Mouse (Mus musculus) heart, embryonic 11.5 days (tissue): Measurements from ENCODE around the gene Tmem100. TPM values are rescaled to one million over a fixed set of nuclear protein-coding genes. Genes with fewer than 3 reads are reported as not detected.
A peak's percentile ranks its signal among the peaks of the same experiment; 100 is the strongest.

Experiments
- ATAC-seq: fragments of 200-750 bp; cut with Nextera tagmentation; replicated peaks from 2 replicates; pipeline ENCODE4 v1.8.0; 2017; ENCODE audit warnings: moderate library complexity; ENCODE audit not compliant: insufficient number of reproducible peaks, low FRiP score, low TSS enrichment
- H3K27ac ChIP-seq: fragments of 300-500 bp; sonication (generic); 2 replicates; pipeline ENCODE4 v1.5.1; 2014; ENCODE audit warnings: mild to moderate bottlenecking, low read depth, low read length
- H3K27me3 ChIP-seq: fragments of 300-500 bp; sonication (generic); 2 replicates; pipeline ENCODE4 v1.6.1; 2014; ENCODE audit warnings: mild to moderate bottlenecking, low read length, mixed read lengths; ENCODE audit not compliant: control insufficient read depth, insufficient read depth
- H3K36me3 ChIP-seq: fragments of 300-500 bp; sonication (generic); 2 replicates; pipeline ENCODE4 v1.6.1; 2014; ENCODE audit warnings: mild to moderate bottlenecking, low read length, moderate library complexity, mixed read lengths; ENCODE audit not compliant: control insufficient read depth, insufficient read depth
- H3K4me1 ChIP-seq: fragments of 300-500 bp; sonication (generic); 2 replicates; pipeline ENCODE4 v1.6.1; 2014; ENCODE audit warnings: low read length; ENCODE audit not compliant: control insufficient read depth, insufficient read depth
- H3K4me2 ChIP-seq: fragments of 300-500 bp; sonication (generic); 2 replicates; pipeline ENCODE4 v1.6.1; 2014; ENCODE audit warnings: mild to moderate bottlenecking, moderate library complexity
- H3K4me3 ChIP-seq: fragments of 300-500 bp; sonication (generic); 2 replicates; pipeline ENCODE4 v1.5.1; 2014; ENCODE audit warnings: low read depth, low read length
- H3K9ac ChIP-seq: fragments of 300-500 bp; sonication (generic); 2 replicates; pipeline ENCODE4 v1.6.1; 2014; ENCODE audit warnings: mild to moderate bottlenecking, low read depth, low read length, moderate library complexity
- H3K9me3 ChIP-seq: fragments of 300-500 bp; sonication (generic); replicated peaks from 2 replicates; pipeline ENCODE4 v1.6.1; 2016; ENCODE audit warnings: low read length; ENCODE audit not compliant: control insufficient read depth
- whole genome bisulfite sequencing: fragments of 180-500 bp; shearing (Covaris S2); extraction: QIAGEN DNeasy Blood & Tissue Kit; methylation state at CpG from one replicate; pipeline ENCODE4 v1.1.7; 2014; ENCODE audit not compliant: insufficient replicate concordance; 5-methylcytosine and 5-hydroxymethylcytosine counted together
- polyA plus RNA-seq: library from polyadenylated mRNA; unstranded; fragments of >200 nt; fragmentation: Nextera tagmentation; extraction: Ambion mirVana; gene quantifications from 2 replicates; pipeline ENCODE4 v1.2.1, GENCODE M21; 2014

The Tmem100 gene
- polyA plus RNA-seq, 1 experiment from 2014 or later, result 15.6 TPM

DNA sequence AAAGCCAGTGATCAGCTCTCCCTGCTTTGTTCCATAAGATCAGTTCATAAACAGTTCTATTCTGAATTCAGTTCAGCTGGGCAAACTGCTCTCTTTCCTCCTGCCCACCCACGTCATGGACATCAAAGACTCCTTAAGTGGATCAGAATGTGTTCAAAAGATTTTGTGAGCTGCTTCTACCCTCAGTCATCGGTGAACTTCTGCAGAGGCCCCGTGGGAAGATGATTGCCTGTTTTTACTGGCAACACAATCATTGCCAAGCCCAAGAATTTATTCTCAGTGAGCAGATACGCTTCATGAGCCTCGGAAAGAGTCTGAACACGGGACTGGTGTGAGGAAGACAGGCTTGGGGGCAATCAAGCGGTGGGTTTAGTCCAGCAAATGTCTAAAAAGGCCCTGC, 2.9 kb upstream of the Tmem100 start:
- H3K9ac ChIP-seq, result no peak overlapping the region
- no peaks in the 10 kb centered on the region for H3K36me3 ChIP-seq
- peaks cover 14% of the 10 kb centered on the region for H3K27me3 ChIP-seq
- 61% methylated on average over 7 of the region's 7 CpGs for WGBS
- no peak overlapping the region for H3K4me2 ChIP-seq
- no peak overlapping the region for H3K27ac ChIP-seq
- H3K4me1 ChIP-seq, result 0 out of 2 replicates have a peak, but pooled peaks cover 12% of the 10 kb centered on the region
- no peaks in the 10 kb centered on the region for H3K9me3 ChIP-seq
- H3K4me3 ChIP-seq, result no peak overlapping the region
- no peak for ATAC-seq

GRCm38 (mm10) chr11:90028746-90029145, 1.4 kb upstream of the Tmem100 start:
- no peak overlapping the region for H3K4me2 ChIP-seq
- H3K9ac ChIP-seq, result no peak overlapping the region
- no peak overlapping the region for H3K4me3 ChIP-seq
- ATAC-seq, result no peak
- no peaks in the 10 kb centered on the region for H3K36me3 ChIP-seq
- H3K4me1 ChIP-seq, result 0 out of 2 replicates have a peak, but pooled peaks cover 12% of the 10 kb centered on the region
- peaks cover 15% of the 10 kb centered on the region for H3K27me3 ChIP-seq
- 85% methylated on average over 8 of the region's 8 CpGs for WGBS
- H3K27ac ChIP-seq, result no peak overlapping the region
- no peaks in the 10 kb centered on the region for H3K9me3 ChIP-seq

- Histone ChIP-seq H3K27me3 (peaks cover 15% of the 10 kb centered on the region), H3K4me1 (0 out of 2 replicates have a peak, but pooled peaks cover 12% of the 10 kb centered on the region), H3K27ac (no peak overlapping the region), H3K9me3 (no peaks in the 10 kb centered on the region), H3K4me3 (peak overlapping the region; percentile 16; the same call in 1 of the 2 replicates), H3K36me3 (no peaks in the 10 kb centered on the region), H3K9ac (no peak overlapping the region), H3K4me2 (peak overlapping the region; percentile 64)
- 43% methylated on average over 10 of the region's 10 CpGs for WGBS
- ATAC-seq, result no peak
These were observed 794 bp upstream of the Tmem100 start for GRCm38 (mm10) chr11:90029354-90029753.

GRCm38 (mm10) chr11:90030557-90030956, 409 bp downstream of the Tmem100 start:
- Histone ChIP-seq H3K4me3 (peak overlapping the region; percentile 46), H3K9ac (peak overlapping the region; percentile 63), H3K27ac (no peak overlapping the region), H3K27me3 (peaks cover 15% of the 10 kb centered on the region), H3K4me2 (peak overlapping the region; percentile 64), H3K4me1 (0 out of 2 replicates have a peak, but pooled peaks cover 12% of the 10 kb centered on the region), H3K36me3 (no peaks in the 10 kb centered on the region), H3K9me3 (no peaks in the 10 kb centered on the region)
- ATAC-seq, result no peak
- 1% methylated on average over 15 of the region's 15 CpGs for WGBS

DNA sequence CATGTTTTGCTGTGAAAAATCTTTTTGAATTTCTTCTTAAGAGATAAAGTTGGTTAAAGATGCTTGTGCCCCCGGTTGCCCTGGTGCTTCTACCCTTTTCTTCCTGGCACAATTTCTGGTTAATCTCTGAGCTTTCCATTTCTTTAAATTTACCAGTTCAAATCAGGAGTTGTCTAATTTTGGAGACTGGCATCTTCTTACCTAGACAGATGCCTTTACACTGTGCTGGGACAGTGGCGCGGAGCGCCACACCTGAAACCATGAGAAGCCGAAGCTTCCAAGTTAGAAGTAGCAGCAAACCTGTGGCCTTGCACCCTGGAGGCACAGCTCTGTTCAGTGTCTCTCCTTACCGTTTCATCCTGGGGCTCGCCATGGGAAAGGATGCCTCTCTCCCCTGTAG, 928 bp downstream of the Tmem100 start:
- peaks cover 15% of the 10 kb centered on the region for H3K27me3 ChIP-seq
- H3K4me1 ChIP-seq, result 0 out of 2 replicates have a peak, but pooled peaks cover 12% of the 10 kb centered on the region
- peak overlapping the region; percentile 63 for H3K9ac ChIP-seq
- H3K4me3 ChIP-seq, result peak overlapping the region; percentile 46
- 34% methylated on average over 7 of the region's 7 CpGs for WGBS
- H3K9me3 ChIP-seq, result no peaks in the 10 kb centered on the region
- ATAC-seq, result no peak
- no peak overlapping the region for H3K27ac ChIP-seq
- peak overlapping the region; percentile 64 for H3K4me2 ChIP-seq
- H3K36me3 ChIP-seq, result no peaks in the 10 kb centered on the region

- WGBS, result 5% methylated on average over 8 of the region's 8 CpGs
- Histone ChIP-seq H3K4me2 (peak overlapping the region; percentile 55), H3K36me3 (0 out of 2 replicates have a peak, but pooled peaks cover 5% of the 10 kb centered on the region), H3K4me3 (peak overlapping the region; percentile 46), H3K27me3 (peaks cover 15% of the 10 kb centered on the region), H3K9ac (0 out of 2 replicates have a peak overlapping the region, but pooled peaks have one; percentile 0), H3K9me3 (peaks cover 2% of the 10 kb centered on the region), H3K27ac (no peak overlapping the region), H3K4me1 (0 out of 2 replicates have a peak, but pooled peaks cover 12% of the 10 kb centered on the region)
- no peak for ATAC-seq
These were observed 2.7 kb downstream of the Tmem100 start for GRCm38 (mm10) chr11:90032807-90033206.

GRCm38 (mm10) chr11:90033442-90033841, 3.3 kb downstream of the Tmem100 start:
- ATAC-seq, result no peak
- peaks cover 15% of the 10 kb centered on the region for H3K27me3 ChIP-seq
- 0 out of 2 replicates have a peak overlapping the region, but pooled peaks have one; percentile 0 for H3K9ac ChIP-seq
- 32% methylated on average over 5 of the region's 5 CpGs for WGBS
- H3K4me2 ChIP-seq, result peak overlapping the region; percentile 55
- peak overlapping the region; percentile 46 for H3K4me3 ChIP-seq
- H3K36me3 ChIP-seq, result 0 out of 2 replicates have a peak, but pooled peaks cover 5% of the 10 kb centered on the region
- peaks cover 2% of the 10 kb centered on the region for H3K9me3 ChIP-seq
- 0 out of 2 replicates have a peak, but pooled peaks cover 12% of the 10 kb centered on the region for H3K4me1 ChIP-seq
- H3K27ac ChIP-seq, result no peak overlapping the region

GRCm38 (mm10) chr11:90034646-90035045, 4.5 kb downstream of the Tmem100 start:
- no peak for ATAC-seq
- H3K27me3 ChIP-seq, result peaks cover 15% of the 10 kb centered on the region
- H3K27ac ChIP-seq, result no peak overlapping the region
- H3K9me3 ChIP-seq, result peaks cover 2% of the 10 kb centered on the region
- H3K9ac ChIP-seq, result no peak overlapping the region
- H3K36me3 ChIP-seq, result 0 out of 2 replicates have a peak, but pooled peaks cover 5% of the 10 kb centered on the region
- H3K4me2 ChIP-seq, result no peak overlapping the region
- 83% methylated on average over 12 of the region's 12 CpGs for WGBS
- H3K4me3 ChIP-seq, result no peak overlapping the region
- 0 out of 2 replicates have a peak, but pooled peaks cover 9% of the 10 kb centered on the region for H3K4me1 ChIP-seq

GRCm38 (mm10) chr11:90035532-90035931, 5.4 kb downstream of the Tmem100 start:
- Histone ChIP-seq H3K27me3 (peaks cover 15% of the 10 kb centered on the region), H3K4me1 (0 out of 2 replicates have a peak, but pooled peaks cover 6% of the 10 kb centered on the region), H3K4me2 (no peak overlapping the region), H3K9ac (no peak overlapping the region), H3K27ac (no peak overlapping the region), H3K4me3 (no peak overlapping the region), H3K36me3 (0 out of 2 replicates have a peak, but pooled peaks cover 5% of the 10 kb centered on the region), H3K9me3 (peaks cover 2% of the 10 kb centered on the region)
- WGBS, result 83% methylated on average over 14 of the region's 14 CpGs
- no peak for ATAC-seq
